Mouse (Mus musculus) bone marrow, adult 2 months (tissue): ENCODE results near the gene Hhat. TPM values are rescaled to one million over a fixed set of nuclear protein-coding genes. Genes with fewer than 3 reads are reported as not detected.

ENCODE experiments used
- H3K27ac ChIP-seq: fragments of 200-500 bp; 2 replicates; pipeline ENCODE4 v1.5.1; 2012; ENCODE audit warnings: low read depth, mild to moderate bottlenecking, control low read depth, inconsistent platforms, low read length; ENCODE audit not compliant: control insufficient read depth, poor library complexity, insufficient read depth
- H3K4me1 ChIP-seq: fragments of 200-500 bp; 2 replicates; pipeline ENCODE4 v1.6.1; 2011; ENCODE audit warnings: low read length; ENCODE audit not compliant: control insufficient read depth, insufficient read depth
- H3K4me3 ChIP-seq: fragments of 200-500 bp; replicated peaks from 2 replicates; pipeline ENCODE3; 2011; ENCODE audit warnings: mild to moderate bottlenecking, low read depth, low read length, control low read depth; ENCODE audit not compliant: control insufficient read depth
- CTCF ChIP-seq: fragments of 200-500 bp; IDR thresholded peaks from 2 replicates; pipeline ENCODE4 v1.5.1; 2011; ENCODE audit warnings: low read length, control low read depth; ENCODE audit not compliant: control insufficient read depth, insufficient read depth
- POLR2A ChIP-seq: fragments of 200-500 bp; IDR thresholded peaks from 2 replicates; pipeline ENCODE4 v1.6.1; 2011; ENCODE audit warnings: low read depth, mild to moderate bottlenecking, control low read depth, low read length, borderline replicate concordance; ENCODE audit not compliant: control insufficient read depth
- WGBS: fragments of 180-500 bp; shearing (Covaris S2); methylation state at CpG from one replicate; pipeline ENCODE4 v1.1.7; 2018; 5-methylcytosine and 5-hydroxymethylcytosine counted together
- polyA plus RNA-seq: library from polyadenylated mRNA; stranded (reverse); fragments of >200 nt; gene quantifications from 2 replicates; pipeline ENCODE4 v1.2.4, GENCODE M21; 2011; ENCODE audit warnings: low replicate concordance; ENCODE audit not compliant: missing spikeins, insufficient read depth, insufficient read length

The Hhat gene
- polyA plus RNA-seq, 1 experiment = 1.4 TPM

DNA sequence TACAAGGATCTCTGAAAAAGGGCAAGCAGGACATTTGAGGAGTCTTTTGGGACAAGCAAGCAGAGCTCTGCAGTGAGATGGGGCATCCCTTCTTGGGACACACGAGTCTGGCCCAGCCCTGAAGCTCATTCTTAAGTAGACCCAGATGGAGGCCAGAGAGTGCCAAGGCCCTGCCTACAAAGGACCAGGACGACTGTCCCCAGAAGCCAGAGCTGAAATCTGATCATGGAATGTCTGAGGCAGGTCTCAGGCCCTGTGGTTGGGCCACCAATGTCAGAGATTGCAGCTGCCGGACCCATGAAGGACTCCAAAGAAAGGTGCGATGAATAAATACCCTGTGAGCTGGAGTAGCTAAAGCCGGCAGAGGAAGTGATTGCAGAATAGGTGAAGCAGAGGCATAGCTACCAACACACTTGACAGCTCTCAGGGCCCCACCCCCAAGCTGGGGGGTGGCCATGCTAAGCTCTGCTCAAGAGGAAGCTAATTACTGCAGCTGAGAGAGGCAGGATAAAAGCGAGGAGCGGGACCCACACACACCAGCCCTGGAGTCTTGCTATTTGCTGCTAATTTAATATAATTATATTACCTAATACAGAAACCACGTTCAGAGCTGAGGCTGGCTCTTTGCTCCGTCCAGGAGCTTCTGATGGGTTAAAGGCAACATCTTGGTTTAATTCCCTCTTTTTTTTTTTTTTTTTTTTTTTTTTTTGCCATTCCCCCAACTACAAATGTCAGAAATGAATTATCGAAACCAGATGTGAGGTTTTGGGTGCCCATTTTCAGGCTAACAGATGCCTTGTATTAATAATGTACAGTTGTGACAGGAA lies 28.4 kb upstream of the Hhat start:
- no peak overlapping the region for H3K27ac ChIP-seq
- WGBS = 42% methylated on average over 10 of the region's 10 CpGs
- no peak overlapping the region for H3K4me3 ChIP-seq
- no peaks in the 10 kb centered on the region for H3K4me1 ChIP-seq
- no peak for TF ChIP-seq CTCF
- TF ChIP-seq POLR2A = no peak

- Histone ChIP-seq H3K4me3 (no peak overlapping the region), H3K27ac (no peak overlapping the region), H3K4me1 (no peaks in the 10 kb centered on the region)
- WGBS = 79% methylated on average over 16 of the region's 16 CpGs
- TF ChIP-seq POLR2A (no peak), CTCF (no peak)
These were observed 27.5 kb upstream of the Hhat start for GRCm38 (mm10) chr1:192798212-192799164.

GRCm38 (mm10) chr1:192797011-192797274 lies 25.9 kb upstream of the Hhat start:
- Histone ChIP-seq H3K4me1 (no peaks in the 10 kb centered on the region), H3K4me3 (no peak overlapping the region), H3K27ac (no peak overlapping the region)
- 87% methylated on average over 3 of the region's 3 CpGs for WGBS
- no peak for TF ChIP-seq POLR2A
- no peak for TF ChIP-seq CTCF

GRCm38 (mm10) chr1:192796201-192797010 lies 25.4 kb upstream of the Hhat start:
- no peak overlapping the region for H3K27ac ChIP-seq
- WGBS = 44% methylated on average over 18 of the region's 21 CpGs

DNA sequence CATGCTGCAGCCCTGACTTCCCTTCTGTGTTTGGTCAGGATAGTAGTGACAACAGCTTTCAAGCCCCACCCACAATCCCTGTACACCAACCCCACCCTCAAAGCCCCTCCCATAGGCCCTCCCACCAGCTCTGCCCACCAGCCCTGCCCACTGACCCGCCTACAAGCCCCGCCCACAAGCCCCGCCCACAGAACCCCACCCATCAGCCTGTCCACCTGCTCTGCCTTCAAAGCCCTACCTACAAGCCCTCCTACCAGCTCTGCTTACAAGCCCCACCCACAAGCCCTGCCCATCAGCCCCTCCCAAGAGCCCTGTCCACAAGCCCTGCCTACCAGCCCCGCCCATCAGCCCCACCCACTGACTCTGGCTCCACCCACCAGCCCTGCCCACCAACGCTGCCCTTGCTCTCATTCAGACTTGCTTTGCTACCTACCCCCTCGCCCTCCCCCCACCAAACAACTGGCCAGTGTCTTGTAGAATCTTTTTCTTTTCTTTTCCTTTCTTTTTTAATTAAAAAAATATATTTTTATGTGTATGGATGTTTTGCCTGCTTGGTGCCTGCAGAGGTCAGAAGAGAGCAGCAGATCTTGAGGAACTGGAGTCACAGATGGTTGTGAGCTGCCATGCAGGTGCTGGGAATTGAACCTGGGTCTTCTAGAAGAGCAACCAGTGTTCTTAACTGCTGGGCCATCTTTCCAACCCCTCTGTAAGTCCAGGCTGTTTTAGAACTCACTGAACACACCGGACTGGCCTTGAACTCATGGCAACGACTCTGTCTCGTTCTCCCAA lies 24.1 kb upstream of the Hhat start:
- TF ChIP-seq POLR2A (no peak), CTCF (no peak)
- Histone ChIP-seq H3K27ac (no peak overlapping the region), H3K4me3 (no peak overlapping the region), H3K4me1 (no peaks in the 10 kb centered on the region)
- WGBS = 72% methylated on average over 9 of the region's 9 CpGs

More at GRCm38 (mm10) chr1:192796201-192797010, 25.4 kb upstream of the Hhat start:
- TF ChIP-seq CTCF (no peak), POLR2A (no peak)
- Histone ChIP-seq H3K4me3 (no peak overlapping the region), H3K4me1 (no peaks in the 10 kb centered on the region)

- H3K4me1 ChIP-seq = no peaks in the 10 kb centered on the region
- 33% methylated on average over 7 of the region's 7 CpGs for WGBS
- TF ChIP-seq CTCF (no peak), POLR2A (no peak)
- no peak overlapping the region for H3K27ac ChIP-seq
- no peak overlapping the region for H3K4me3 ChIP-seq
These were observed 20.9 kb upstream of the Hhat start for GRCm38 (mm10) chr1:192791897-192792361.

GRCm38 (mm10) chr1:192790442-192790841 lies 19.4 kb upstream of the Hhat start:
- Histone ChIP-seq H3K4me1 (no peaks in the 10 kb centered on the region), H3K4me3 (no peak overlapping the region), H3K27ac (no peak overlapping the region)
- no peak for TF ChIP-seq POLR2A
- TF ChIP-seq CTCF = peak; percentile 39; the same call in 1 of the 2 replicates
- 79% methylated on average over 4 of the region's 4 CpGs for WGBS

DNA sequence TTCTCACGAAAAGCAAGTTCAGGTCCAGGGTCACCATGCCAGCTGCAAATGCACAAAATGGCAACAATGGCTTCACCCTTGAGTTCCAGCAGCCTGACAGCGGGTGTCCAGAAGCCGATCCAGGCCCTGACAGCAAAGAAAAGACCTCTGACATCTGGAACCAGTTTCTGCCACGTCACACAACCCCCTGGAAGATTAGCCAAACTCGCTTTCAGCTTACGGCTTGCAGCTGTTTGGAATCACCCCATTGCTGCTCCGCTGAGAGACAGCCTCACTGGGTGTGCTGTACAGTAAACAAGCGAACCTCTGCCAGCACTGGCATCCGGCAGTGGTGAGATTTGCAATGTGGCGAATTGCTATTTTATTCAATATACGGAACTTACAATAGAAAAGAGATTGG lies 18.8 kb upstream of the Hhat start:
- 87% methylated on average over 11 of the region's 11 CpGs for WGBS
- TF ChIP-seq CTCF = no peak
- no peak for TF ChIP-seq POLR2A
- H3K27ac ChIP-seq = no peak overlapping the region

More for the DNA sequence above, 18.8 kb upstream of the Hhat start:
- H3K4me1 ChIP-seq = no peaks in the 10 kb centered on the region
- no peak overlapping the region for H3K4me3 ChIP-seq
